Mouse (Mus musculus) heart, embryonic 11.5 days (tissue): Measurements from ENCODE around the gene Sergef. TPM values are rescaled to one million over a fixed set of nuclear protein-coding genes. Genes with fewer than 3 reads are reported as not detected.

ENCODE experiments used
- ATAC-seq: fragments of 200-750 bp; cut with Nextera tagmentation; replicated peaks from 2 replicates; pipeline ENCODE4 v1.8.0; 2017; ENCODE audit warnings: moderate library complexity; ENCODE audit not compliant: insufficient number of reproducible peaks, low FRiP score, low TSS enrichment
- H3K27ac ChIP-seq: fragments of 300-500 bp; sonication (generic); 2 replicates; pipeline ENCODE4 v1.5.1; 2014; ENCODE audit warnings: mild to moderate bottlenecking, low read depth, low read length
- H3K27me3 ChIP-seq: fragments of 300-500 bp; sonication (generic); 2 replicates; pipeline ENCODE4 v1.6.1; 2014; ENCODE audit warnings: mild to moderate bottlenecking, low read length, mixed read lengths; ENCODE audit not compliant: control insufficient read depth, insufficient read depth
- H3K36me3 ChIP-seq: fragments of 300-500 bp; sonication (generic); 2 replicates; pipeline ENCODE4 v1.6.1; 2014; ENCODE audit warnings: mild to moderate bottlenecking, low read length, moderate library complexity, mixed read lengths; ENCODE audit not compliant: control insufficient read depth, insufficient read depth
- H3K4me1 ChIP-seq: fragments of 300-500 bp; sonication (generic); 2 replicates; pipeline ENCODE4 v1.6.1; 2014; ENCODE audit warnings: low read length; ENCODE audit not compliant: control insufficient read depth, insufficient read depth
- H3K4me2 ChIP-seq: fragments of 300-500 bp; sonication (generic); 2 replicates; pipeline ENCODE4 v1.6.1; 2014; ENCODE audit warnings: mild to moderate bottlenecking, moderate library complexity
- H3K4me3 ChIP-seq: fragments of 300-500 bp; sonication (generic); 2 replicates; pipeline ENCODE4 v1.5.1; 2014; ENCODE audit warnings: low read depth, low read length
- H3K9ac ChIP-seq: fragments of 300-500 bp; sonication (generic); 2 replicates; pipeline ENCODE4 v1.6.1; 2014; ENCODE audit warnings: mild to moderate bottlenecking, low read depth, low read length, moderate library complexity
- H3K9me3 ChIP-seq: fragments of 300-500 bp; sonication (generic); replicated peaks from 2 replicates; pipeline ENCODE4 v1.6.1; 2016; ENCODE audit warnings: low read length; ENCODE audit not compliant: control insufficient read depth
- WGBS: fragments of 180-500 bp; shearing (Covaris S2); extraction: QIAGEN DNeasy Blood & Tissue Kit; methylation state at CpG from one replicate; pipeline ENCODE4 v1.1.7; 2014; ENCODE audit not compliant: insufficient replicate concordance; 5-methylcytosine and 5-hydroxymethylcytosine counted together
- polyA plus RNA-seq: library from polyadenylated mRNA; unstranded; fragments of >200 nt; fragmentation: Nextera tagmentation; extraction: Ambion mirVana; gene quantifications from 2 replicates; pipeline ENCODE4 v1.2.1, GENCODE M21; 2014

Sergef gene
- polyA plus RNA-seq, 1 experiment from 2014 or later, result 11.6 TPM

DNA sequence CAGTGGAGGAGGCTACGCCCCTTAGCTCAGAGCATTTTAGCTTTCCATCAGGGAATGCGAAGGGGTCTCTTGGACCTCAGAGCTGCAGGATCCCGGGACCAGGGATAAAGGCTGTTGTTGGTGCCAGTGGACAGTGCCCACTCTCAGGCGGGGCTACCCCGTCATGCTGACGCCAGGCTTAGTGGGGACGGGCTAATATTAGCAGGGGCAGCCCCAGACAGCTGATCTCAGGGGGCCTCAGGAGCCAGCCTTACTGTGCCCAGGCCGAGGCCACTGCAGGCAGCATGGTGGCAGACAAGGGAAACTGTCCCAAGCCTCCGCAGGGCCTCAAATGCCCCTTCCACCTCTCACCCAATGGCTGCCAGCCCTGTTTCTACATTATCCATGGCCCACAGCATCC lies 231.0 kb downstream of the Sergef start:
- no peak for ATAC-seq
- 83% methylated on average over 9 of the region's 9 CpGs for WGBS

DNA sequence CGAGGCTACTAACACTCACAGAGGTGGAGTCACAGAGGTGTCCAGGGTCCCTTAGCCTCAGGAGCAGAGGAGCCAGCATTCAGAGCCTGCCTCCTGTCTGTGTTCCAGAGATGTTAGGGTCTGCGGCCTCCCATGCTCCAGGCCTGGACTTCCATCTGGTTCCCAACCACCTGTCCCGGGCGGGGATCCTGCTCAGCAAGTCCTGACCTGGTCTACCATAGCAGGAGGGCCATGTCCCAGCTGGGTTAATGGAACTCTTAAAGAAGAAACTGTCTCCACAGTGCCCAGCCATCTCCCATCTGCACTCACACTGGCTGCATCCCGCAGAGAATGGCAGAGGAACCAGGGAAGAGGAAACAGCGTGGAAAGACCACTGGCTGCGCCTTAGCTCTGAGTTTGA lies 234.9 kb downstream of the Sergef start:
- Histone ChIP-seq H3K36me3 (no peaks in the 10 kb centered on the region), H3K4me3 (no peak overlapping the region), H3K27me3 (peaks cover 11% of the 10 kb centered on the region), H3K27ac (no peak overlapping the region), H3K4me2 (no peak overlapping the region), H3K9me3 (no peaks in the 10 kb centered on the region), H3K4me1 (no peaks in the 10 kb centered on the region), H3K9ac (no peak overlapping the region)
- ATAC-seq, result no peak
- 81% methylated on average over 7 of the region's 7 CpGs for WGBS

More for the DNA sequence above, 231.0 kb downstream of the Sergef start:
- Histone ChIP-seq H3K4me2 (no peak overlapping the region), H3K9ac (no peak overlapping the region), H3K27ac (no peak overlapping the region), H3K4me3 (no peak overlapping the region), H3K4me1 (no peaks in the 10 kb centered on the region), H3K36me3 (no peaks in the 10 kb centered on the region), H3K27me3 (peaks cover 3% of the 10 kb centered on the region), H3K9me3 (no peaks in the 10 kb centered on the region)

DNA sequence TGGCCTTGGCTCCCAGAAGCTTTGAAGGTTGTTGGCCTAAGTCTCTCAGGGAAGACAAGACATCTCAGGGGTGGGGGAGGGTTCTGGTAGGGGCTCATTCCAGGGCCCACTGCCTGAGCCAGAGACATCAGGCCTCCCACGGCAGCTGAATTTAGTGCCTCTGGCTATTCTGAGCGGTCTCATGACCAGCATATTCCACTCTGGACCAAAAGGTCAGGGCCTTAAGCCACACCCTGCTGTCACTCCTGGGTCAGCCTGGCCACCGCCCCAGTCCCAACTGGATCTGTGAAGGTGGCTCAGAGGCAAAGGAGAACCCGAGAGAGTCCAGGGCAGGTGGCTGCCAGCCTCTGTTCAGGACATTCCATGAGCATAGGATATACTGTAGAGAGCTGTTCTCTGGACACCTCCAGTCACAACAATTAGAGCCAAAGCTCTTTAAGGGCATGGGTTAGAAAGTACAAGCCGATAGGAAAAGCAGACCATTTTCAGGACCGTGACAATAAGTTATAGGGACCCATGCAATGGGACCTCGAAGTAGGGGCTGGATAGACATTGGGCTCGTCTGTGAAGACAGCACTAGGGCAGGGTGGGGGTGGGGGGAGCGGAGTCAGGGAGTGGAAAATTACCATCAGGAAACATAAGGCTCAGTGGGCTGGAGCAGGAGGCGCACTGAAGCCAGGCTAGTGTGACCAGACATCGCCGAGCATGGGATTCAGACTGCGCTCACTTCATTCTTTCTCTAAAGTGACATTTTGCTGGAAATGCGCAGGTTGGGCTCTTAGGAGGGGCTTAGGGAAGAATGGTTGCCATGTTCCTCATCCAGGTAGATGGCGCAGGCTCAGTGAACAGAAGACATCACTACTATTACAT lies 235.8 kb downstream of the Sergef start:
- H3K4me2 ChIP-seq, result no peak overlapping the region
- H3K4me3 ChIP-seq, result no peak overlapping the region
- H3K36me3 ChIP-seq, result no peaks in the 10 kb centered on the region
- 76% methylated on average over 15 of the region's 15 CpGs for WGBS
- ATAC-seq, result no peak
- H3K27ac ChIP-seq, result no peak overlapping the region
- H3K9ac ChIP-seq, result no peak overlapping the region
- no peaks in the 10 kb centered on the region for H3K4me1 ChIP-seq
- no peaks in the 10 kb centered on the region for H3K9me3 ChIP-seq
- H3K27me3 ChIP-seq, result peaks cover 20% of the 10 kb centered on the region

DNA sequence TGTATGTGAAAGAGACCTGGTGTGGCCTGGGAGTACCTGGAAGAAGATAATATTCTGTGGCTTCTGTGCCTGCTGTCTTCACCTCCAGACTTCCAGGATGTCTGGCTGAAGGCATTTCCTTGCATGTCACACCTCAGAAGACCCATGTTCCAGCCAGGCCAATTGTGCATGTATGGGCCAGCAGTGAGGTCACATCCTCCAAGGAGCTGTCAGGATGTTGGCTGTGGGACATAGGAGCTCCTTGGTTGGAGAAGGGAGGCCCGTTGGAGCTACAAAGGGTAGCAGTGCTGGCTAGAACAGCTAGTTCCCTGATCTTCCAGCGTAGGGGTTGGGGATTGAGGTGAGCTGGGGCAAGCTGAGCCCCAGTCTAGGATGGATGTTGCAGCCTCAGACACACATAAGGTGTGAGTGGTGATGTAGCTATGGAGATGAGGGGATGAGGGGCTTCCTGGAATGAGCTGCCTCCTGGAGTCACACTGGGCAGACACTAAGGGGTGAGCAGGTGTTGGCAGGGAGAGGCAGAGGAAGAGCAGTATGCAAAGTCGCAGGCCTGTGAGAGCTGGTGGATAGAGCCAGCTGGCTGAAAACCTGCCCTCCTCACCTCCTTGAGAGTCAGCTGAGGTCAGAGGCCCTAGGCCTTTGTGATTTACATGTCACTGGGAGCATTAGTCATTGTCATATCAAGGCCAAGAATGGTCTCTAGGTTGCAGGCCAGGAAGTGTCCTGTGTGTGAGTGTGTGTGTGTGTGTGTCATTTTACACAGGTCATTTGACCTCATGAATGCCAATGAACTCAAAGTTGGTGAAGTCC lies 238.0 kb downstream of the Sergef start:
- Histone ChIP-seq H3K27me3 (peaks cover 39% of the 10 kb centered on the region), H3K9ac (no peak overlapping the region), H3K27ac (no peak overlapping the region), H3K4me3 (no peak overlapping the region), H3K4me1 (no peaks in the 10 kb centered on the region), H3K4me2 (no peak overlapping the region), H3K9me3 (no peaks in the 10 kb centered on the region), H3K36me3 (no peaks in the 10 kb centered on the region)
- ATAC-seq, result no peak
- 67% methylated on average over 3 of the region's 3 CpGs for WGBS

DNA sequence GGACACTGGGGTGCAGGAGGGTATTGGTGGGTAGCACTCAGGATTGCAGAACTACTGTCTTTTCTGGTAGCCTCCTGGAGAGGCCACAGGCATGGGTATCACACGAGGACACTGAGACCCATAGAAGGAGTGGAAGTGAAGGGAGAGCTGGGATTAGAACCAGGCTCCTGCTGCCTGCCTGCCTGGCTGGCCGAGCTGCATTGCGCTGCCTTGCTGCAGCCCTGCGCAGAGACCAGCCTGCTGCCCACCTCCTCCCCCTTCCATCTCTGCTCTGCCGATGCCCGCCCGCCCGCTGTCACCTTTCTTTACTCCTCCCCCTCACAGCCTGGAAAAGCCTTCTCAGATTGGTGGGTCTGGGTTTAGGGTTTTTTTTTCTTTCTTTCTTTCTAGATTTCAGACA lies 239.3 kb downstream of the Sergef start:
- Histone ChIP-seq H3K4me2 (no peak overlapping the region), H3K27me3 (peaks cover 52% of the 10 kb centered on the region), H3K27ac (no peak overlapping the region), H3K4me1 (peaks cover 4% of the 10 kb centered on the region), H3K9me3 (no peaks in the 10 kb centered on the region), H3K36me3 (no peaks in the 10 kb centered on the region), H3K9ac (no peak overlapping the region), H3K4me3 (no peak overlapping the region)
- no peak for ATAC-seq
- 46% methylated on average over 8 of the region's 8 CpGs for WGBS

DNA sequence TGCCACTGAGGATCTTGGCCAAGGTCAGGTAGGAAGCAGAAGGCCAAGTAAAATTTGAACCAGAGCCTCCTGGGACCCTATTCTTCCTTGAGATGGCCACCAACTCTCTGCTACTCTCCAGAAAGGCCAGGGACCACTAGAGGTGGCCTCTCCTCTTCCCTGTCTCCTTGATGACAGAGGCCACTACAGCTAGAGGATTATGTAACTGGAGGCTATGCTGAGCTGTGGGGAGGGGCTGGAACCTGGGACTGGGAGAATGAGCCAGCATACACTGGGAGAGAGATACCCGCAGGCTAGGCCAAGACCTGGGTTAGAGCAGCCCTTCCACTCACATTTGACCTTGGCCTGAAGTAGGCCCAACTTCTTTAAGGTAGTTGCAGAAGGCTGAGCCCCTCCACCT lies 239.9 kb downstream of the Sergef start:
- Histone ChIP-seq H3K9me3 (no peaks in the 10 kb centered on the region), H3K27ac (no peak overlapping the region), H3K4me1 (peaks cover 4% of the 10 kb centered on the region), H3K27me3 (peaks cover 58% of the 10 kb centered on the region), H3K9ac (no peak overlapping the region), H3K4me3 (no peak overlapping the region), H3K36me3 (no peaks in the 10 kb centered on the region), H3K4me2 (no peak overlapping the region)
- ATAC-seq, result no peak
- WGBS, result 71% methylated on average over 1 of the region's 1 CpGs

DNA sequence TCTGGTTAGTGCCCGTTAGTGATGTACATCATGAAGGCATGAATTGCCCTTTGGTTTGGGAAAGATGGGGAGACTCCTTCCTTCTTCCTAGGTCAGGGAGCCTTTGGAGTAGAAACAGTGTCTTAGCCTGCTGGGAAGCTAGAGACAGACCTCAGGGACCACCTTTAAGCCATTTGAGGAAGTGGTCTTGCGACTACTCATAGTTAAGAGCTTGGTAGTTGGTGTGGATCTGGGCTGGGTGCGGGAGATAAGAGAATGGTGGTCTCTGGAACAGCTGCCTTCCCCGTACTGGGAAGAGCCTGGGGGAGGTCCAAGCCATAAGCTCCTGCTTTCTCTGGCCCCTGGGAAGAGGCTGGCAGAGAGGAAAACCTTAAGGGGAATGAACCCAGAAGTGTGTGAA lies 241.0 kb downstream of the Sergef start:
- Histone ChIP-seq H3K36me3 (no peaks in the 10 kb centered on the region), H3K4me3 (no peak overlapping the region), H3K4me2 (no peak overlapping the region), H3K9me3 (no peaks in the 10 kb centered on the region), H3K4me1 (peaks cover 4% of the 10 kb centered on the region), H3K27ac (no peak overlapping the region), H3K27me3 (peaks cover 69% of the 10 kb centered on the region), H3K9ac (no peak overlapping the region)
- ATAC-seq, result no peak
- WGBS, result 51% methylated on average over 4 of the region's 4 CpGs

DNA sequence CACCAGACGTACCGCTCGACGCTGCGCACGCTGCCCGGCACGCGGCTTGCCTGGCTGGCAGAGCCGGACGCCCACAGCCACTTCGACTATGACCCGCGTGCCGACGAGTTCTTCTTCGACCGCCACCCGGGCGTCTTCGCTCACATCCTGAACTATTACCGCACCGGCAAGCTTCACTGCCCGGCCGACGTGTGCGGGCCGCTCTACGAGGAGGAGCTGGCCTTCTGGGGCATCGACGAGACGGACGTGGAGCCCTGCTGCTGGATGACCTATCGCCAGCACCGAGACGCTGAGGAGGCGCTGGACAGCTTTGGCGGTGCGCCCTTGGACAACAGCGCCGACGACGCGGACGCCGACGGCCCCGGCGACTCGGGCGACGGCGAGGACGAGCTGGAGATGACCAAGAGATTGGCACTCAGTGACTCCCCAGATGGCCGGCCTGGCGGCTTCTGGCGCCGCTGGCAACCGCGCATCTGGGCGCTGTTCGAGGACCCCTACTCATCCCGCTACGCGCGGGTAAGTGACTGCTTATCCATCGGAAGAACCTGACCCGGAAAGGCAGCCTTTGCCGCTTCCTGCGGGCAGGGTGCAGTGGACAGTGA lies 241.8 kb downstream of the Sergef start:
- Histone ChIP-seq H3K36me3 (no peaks in the 10 kb centered on the region), H3K9me3 (no peaks in the 10 kb centered on the region), H3K27ac (no peak overlapping the region), H3K4me3 (no peak overlapping the region), H3K27me3 (peaks cover 74% of the 10 kb centered on the region), H3K4me2 (no peak overlapping the region; the same call in 1 of the 2 replicates), H3K4me1 (peaks cover 4% of the 10 kb centered on the region), H3K9ac (no peak overlapping the region)
- no peak for ATAC-seq
- 9% methylated on average over 66 of the region's 70 CpGs for WGBS
